Mouse (Mus musculus) lung, postnatal 0 days (tissue): ENCODE measurements at regions not wholly inside any gene's neighbourhood (a gene's known extent, or its start where the extent isn't known, plus 50 kb on each side); places are given as distances from the start of the nearest gene placed in this dataset.

Experiments
- CTCF ChIP-seq: IDR thresholded peaks from 2 replicates; pipeline ENCODE4 v1.5.1; 2016; ENCODE audit warnings: antibody characterized with exemption, mild to moderate bottlenecking
- EP300 ChIP-seq: IDR thresholded peaks from 2 replicates; pipeline ENCODE4 v1.6.1; 2016; ENCODE audit warnings: antibody characterized with exemption, mild to moderate bottlenecking, control low read depth

DNA sequence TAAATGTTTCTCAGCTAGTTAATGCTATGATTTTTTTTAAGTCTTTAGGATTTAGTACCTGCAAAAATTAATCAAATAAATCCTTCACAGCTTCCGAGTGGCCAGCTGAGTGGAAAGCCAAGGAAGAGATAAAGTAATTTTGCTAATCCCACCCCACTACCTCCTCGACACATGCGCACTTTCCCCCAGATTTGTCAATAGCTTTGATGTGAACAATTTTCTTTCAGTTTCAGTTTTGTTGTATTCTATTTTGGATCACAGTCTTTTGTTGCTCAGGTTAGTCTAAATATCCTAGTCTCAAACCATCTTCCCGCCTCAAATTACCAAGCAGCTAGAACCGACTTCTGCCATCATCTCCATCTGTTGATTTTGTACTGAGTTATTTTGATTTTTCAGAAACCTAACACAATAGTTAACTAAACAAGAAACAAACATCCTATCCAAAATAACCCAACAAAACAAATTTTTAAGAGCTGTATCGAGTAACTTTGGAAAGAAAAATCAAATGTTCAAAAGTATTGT is 141.4 kb upstream of the Tbx18 start:
- TF ChIP-seq CTCF (no peak), EP300 (no peak)
